Comparison of ENCODE assay signal across 9 mouse cellular contexts in the genomic region with DNA sequence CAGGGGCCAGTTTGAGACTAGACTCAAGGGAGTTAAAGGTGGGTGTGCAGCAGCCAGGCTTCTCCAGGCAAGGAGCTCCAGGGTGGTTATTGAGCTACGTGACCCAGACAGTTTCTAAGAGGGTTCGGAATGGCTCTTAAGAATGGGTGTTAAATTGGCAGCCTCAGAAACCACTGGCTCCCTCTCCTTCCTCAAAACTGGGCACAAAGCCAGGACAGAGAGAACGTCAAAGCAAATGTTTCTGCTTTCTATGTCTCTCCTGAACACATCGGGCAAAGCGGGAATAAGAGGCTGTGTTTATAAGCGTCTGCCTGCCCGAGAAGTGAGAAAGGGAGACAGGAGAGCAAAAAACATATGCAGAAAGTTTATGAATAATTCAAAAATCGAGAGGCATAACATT. TPM values are rescaled to one million over a fixed set of nuclear protein-coding genes. Genes with fewer than 3 reads are reported as not detected.
DNase-seq lines count a peak whose midpoint lies in the region; ATAC-seq and TF ChIP-seq lines count a peak whose summit lies in the region.
"Had no signal": no experiment of that assay in that cellular context is flagged by ENCODE, and none has a peak within 500 bp of the region (broad histone marks: within the 10 kb centered on the region; RNA-seq: fewer than 3 reads in every experiment).

No protein-coding gene starts in this region.

- no peaks in the 10 kb centered on the region for H3K36me3 ChIP-seq in hindbrain, embryonic 16.5 days (ENCODE audit: control insufficient read depth, insufficient read depth, low read length)
- H3K36me3 ChIP-seq in hindbrain, embryonic 10.5 days = no peaks in the 10 kb centered on the region
- H3K36me3 ChIP-seq in heart, embryonic 15.5 days = no peaks in the 10 kb centered on the region
- H3K36me3 ChIP-seq in lung, postnatal 0 days (ENCODE audit: insufficient read depth, low read length) = no peaks in the 10 kb centered on the region

- no peak overlapping the region for H3K4me3 ChIP-seq in hindbrain, embryonic 16.5 days (ENCODE audit: low read length)
- H3K4me3 ChIP-seq in hindbrain, embryonic 10.5 days = no peak overlapping the region
- H3K4me3 ChIP-seq in heart, embryonic 15.5 days = peak overlapping the region; percentile 37
- peak overlapping the region; percentile 34; the same call in 1 of the 2 replicates for H3K4me3 ChIP-seq in lung, postnatal 0 days (ENCODE audit: low read depth, low read length)

- no peak overlapping the region for H3K27ac ChIP-seq in hindbrain, embryonic 16.5 days (ENCODE audit: low read depth, low read length)
- H3K27ac ChIP-seq in hindbrain, embryonic 10.5 days = no peak overlapping the region
- peak overlapping the region; percentile 84 for H3K27ac ChIP-seq in heart, embryonic 15.5 days
- peak overlapping the region; percentile 34 for H3K27ac ChIP-seq in lung, postnatal 0 days (ENCODE audit: low read length)
- H3K27ac ChIP-seq: hindbrain, embryonic 14.5 days had no signal

- no peaks in the 10 kb centered on the region; the same call in 1 of the 2 replicates for H3K4me1 ChIP-seq in hindbrain, embryonic 16.5 days (ENCODE audit: control insufficient read depth, insufficient read depth, low read depth, low read length)
- H3K4me1 ChIP-seq in hindbrain, embryonic 10.5 days (replicated peaks) = no peaks in the 10 kb centered on the region
- H3K4me1 ChIP-seq in heart, embryonic 15.5 days (replicated peaks) = peaks cover 19% of the 10 kb centered on the region
- H3K4me1 ChIP-seq in lung, postnatal 0 days (ENCODE audit: insufficient read depth, low read depth, low read length) = no peaks in the 10 kb centered on the region

- ATAC-seq in hindbrain, embryonic 16.5 days = no peak
- peak; percentile 59; the same call in 1 of the 2 replicates for ATAC-seq in heart, embryonic 15.5 days (replicated peaks; ENCODE audit: insufficient number of reproducible peaks, insufficient read depth, low FRiP score, low read depth)
- ATAC-seq in lung, postnatal 0 days = 0 out of 2 replicates have a peak, but pooled peaks have one; percentile 25

- no peak for DNase-seq in hindbrain, embryonic 10.5 days (ENCODE audit: low spot score)
- DNase-seq in brain, embryonic 14.5 days (ENCODE audit: low read depth) = peak; percentile 76
- DNase-seq in lung, postnatal 0 days (ENCODE audit: low spot score) = peak; percentile 54
- DNase-seq in layer of hippocampus, adult 18-20 months (ENCODE audit: low spot score in 2 of 2) = no peak
- DNase-seq in embryo, embryonic 11 days = no peak
- DNase-seq in gastrocnemius, postnatal 14 days = no peak

- 38% methylated on average over 8 of the region's 8 CpGs for WGBS in hindbrain, embryonic 16.5 days
- WGBS in hindbrain, embryonic 10.5 days = 80% methylated on average over 8 of the region's 8 CpGs
- 19% methylated on average over 8 of the region's 8 CpGs for WGBS in heart, embryonic 15.5 days
- WGBS in lung, postnatal 0 days = 18% methylated on average over 8 of the region's 8 CpGs

- H3K4me2 ChIP-seq in hindbrain, embryonic 16.5 days (ENCODE audit: low read length) = peak overlapping the region; percentile 23
- H3K4me2 ChIP-seq in heart, embryonic 15.5 days = peak overlapping the region; percentile 54
- peak overlapping the region; percentile 30; the same call in 1 of the 2 replicates for H3K4me2 ChIP-seq in lung, postnatal 0 days (replicated peaks; ENCODE audit: low read depth, low read length)
- H3K4me2 ChIP-seq: hindbrain, embryonic 14.5 days had no signal

- TF ChIP-seq POLR2A in brain, embryonic 14.5 days (IDR thresholded peaks at IDR 0.05; ENCODE audit: borderline replicate concordance, extremely low read depth, insufficient read depth, insufficient read length, poor library complexity, severe bottlenecking) = no peak

- TF ChIP-seq CTCF in brain, embryonic 14.5 days (IDR thresholded peaks at IDR 0.05; ENCODE audit: borderline replicate concordance, extremely low read depth, insufficient read depth, insufficient read length) = no peak
- TF ChIP-seq CTCF in lung, postnatal 0 days (IDR thresholded peaks at IDR 0.05) = no peak

- no peaks in the 10 kb centered on the region for H3K9me3 ChIP-seq in hindbrain, embryonic 16.5 days (ENCODE audit: control insufficient read depth, low read length)
- no peaks in the 10 kb centered on the region for H3K9me3 ChIP-seq in hindbrain, embryonic 10.5 days
- H3K9me3 ChIP-seq in heart, embryonic 15.5 days (replicated peaks) = no peaks in the 10 kb centered on the region
- no peaks in the 10 kb centered on the region for H3K9me3 ChIP-seq in lung, postnatal 0 days (ENCODE audit: low read length)

- H3K27me3 ChIP-seq in hindbrain, embryonic 16.5 days (replicated peaks; ENCODE audit: control insufficient read depth, insufficient read depth, low read length) = no peaks in the 10 kb centered on the region
- no peaks in the 10 kb centered on the region for H3K27me3 ChIP-seq in hindbrain, embryonic 10.5 days (ENCODE audit: insufficient read depth, poor library complexity, severe bottlenecking)
- no peaks in the 10 kb centered on the region for H3K27me3 ChIP-seq in heart, embryonic 15.5 days
- no peaks in the 10 kb centered on the region for H3K27me3 ChIP-seq in lung, postnatal 0 days (replicated peaks; ENCODE audit: insufficient read depth, low read length)

- TF ChIP-seq EP300 in lung, postnatal 0 days (IDR thresholded peaks at IDR 0.05) = no peak

- no peak overlapping the region for H3K9ac ChIP-seq in hindbrain, embryonic 16.5 days (ENCODE audit: low read depth, low read length)
- H3K9ac ChIP-seq in heart, embryonic 15.5 days = peak overlapping the region; percentile 41; the same call in 1 of the 2 replicates
- peak overlapping the region; percentile 47 for H3K9ac ChIP-seq in lung, postnatal 0 days (replicated peaks; ENCODE audit: low read depth)
- H3K9ac ChIP-seq: hindbrain, embryonic 14.5 days had no signal

- intact Hi-C loops in gastrocnemius, postnatal 14 days (cut with DNase I; ENCODE audit: low total_unique reads) = no loop called here

RNA-seq across cellular contexts. Expression of a gene that starts 1.0 kb away (rescaled TPM):
- polyA plus RNA-seq in hindbrain, embryonic 16.5 days (2015; fragmentation: Nextera tagmentation; extraction: Ambion mirVana) = 28.6 and 31.5 TPM in 2 replicates
- polyA plus RNA-seq in hindbrain, embryonic 10.5 days (2016; fragmentation: Nextera tagmentation; extraction: Ambion mirVana) = 0.85 and 3.3 TPM in 2 replicates
- polyA plus RNA-seq in brain, embryonic 14.5 days (2012; rRNA removed) = 8.8 and 11.5 TPM in 2 replicates
- polyA plus RNA-seq in heart, embryonic 15.5 days (2015; fragmentation: Nextera tagmentation; extraction: Ambion mirVana) = 595 and 619 TPM in 2 replicates
- 1,533 and 1,851 TPM in 2 replicates for polyA plus RNA-seq in lung, postnatal 0 days (2015; fragmentation: Nextera tagmentation; extraction: Ambion mirVana)
- total RNA-seq in layer of hippocampus, adult 18-20 months (2021) = 10 to 100 TPM; 24.7 to 29.4 TPM
- 100 to 1,000 TPM; 166 to 195 TPM for total RNA-seq in gastrocnemius, postnatal 14 days (2021)

RNA-seq across cellular contexts. Expression of a gene that starts 17.1 kb away (rescaled TPM):
- 0.16 and 0.23 TPM in 2 replicates for polyA plus RNA-seq in hindbrain, embryonic 16.5 days (2015; fragmentation: Nextera tagmentation; extraction: Ambion mirVana)
- 1.7 and 2.3 TPM in 2 replicates for polyA plus RNA-seq in hindbrain, embryonic 10.5 days (2016; fragmentation: Nextera tagmentation; extraction: Ambion mirVana)
- polyA plus RNA-seq in brain, embryonic 14.5 days (2012; rRNA removed) = 0.18 and 0.41 TPM in 2 replicates
- polyA plus RNA-seq in heart, embryonic 15.5 days (2015; fragmentation: Nextera tagmentation; extraction: Ambion mirVana) = 14.4 and 16.5 TPM in 2 replicates
- polyA plus RNA-seq in lung, postnatal 0 days (2015; fragmentation: Nextera tagmentation; extraction: Ambion mirVana) = 7.5 and 7.9 TPM in 2 replicates
- total RNA-seq in layer of hippocampus, adult 18-20 months (2021) = not detected
- total RNA-seq in gastrocnemius, postnatal 14 days (2021) = under 1 TPM; 0.38 to 0.84 TPM

RNA-seq across cellular contexts. Expression of a gene that starts 39.3 kb away (rescaled TPM):
- 2.2 TPM in 2 replicates for polyA plus RNA-seq in hindbrain, embryonic 16.5 days (2015; fragmentation: Nextera tagmentation; extraction: Ambion mirVana)
- not detected in 2 replicates for polyA plus RNA-seq in hindbrain, embryonic 10.5 days (2016; fragmentation: Nextera tagmentation; extraction: Ambion mirVana)
- 0.43 and 0.63 TPM in 2 replicates for polyA plus RNA-seq in brain, embryonic 14.5 days (2012; rRNA removed)
- polyA plus RNA-seq in heart, embryonic 15.5 days (2015; fragmentation: Nextera tagmentation; extraction: Ambion mirVana) = 0.30 TPM in 1 of 2 replicates, not detected in the other
- 2.3 and 3.4 TPM in 2 replicates for polyA plus RNA-seq in lung, postnatal 0 days (2015; fragmentation: Nextera tagmentation; extraction: Ambion mirVana)
- 10 to 100 TPM; 10.4 to 14.0 TPM for total RNA-seq in layer of hippocampus, adult 18-20 months (2021)
- total RNA-seq in gastrocnemius, postnatal 14 days (2021) = 1 to 10 TPM in 1 of 2 experiments, under 1 TPM in 1; 0.62 to 1.6 TPM

RNA-seq across cellular contexts. Expression of a gene that starts 46.6 kb away (rescaled TPM):
- 65.6 and 78.1 TPM in 2 replicates for polyA plus RNA-seq in hindbrain, embryonic 16.5 days (2015; fragmentation: Nextera tagmentation; extraction: Ambion mirVana)
- polyA plus RNA-seq in hindbrain, embryonic 10.5 days (2016; fragmentation: Nextera tagmentation; extraction: Ambion mirVana) = 140 and 155 TPM in 2 replicates
- 64.3 and 81.9 TPM in 2 replicates for polyA plus RNA-seq in brain, embryonic 14.5 days (2012; rRNA removed)
- 60.4 and 66.9 TPM in 2 replicates for polyA plus RNA-seq in heart, embryonic 15.5 days (2015; fragmentation: Nextera tagmentation; extraction: Ambion mirVana)
- polyA plus RNA-seq in lung, postnatal 0 days (2015; fragmentation: Nextera tagmentation; extraction: Ambion mirVana) = 44.4 and 46.1 TPM in 2 replicates
- 100 to 1,000 TPM; 136 to 141 TPM for total RNA-seq in layer of hippocampus, adult 18-20 months (2021)
- total RNA-seq in gastrocnemius, postnatal 14 days (2021) = 10 to 100 TPM; 49.2 to 53.1 TPM

RNA-seq across cellular contexts. Expression of a gene that starts 47.2 kb away (rescaled TPM):
- 1.0 and 1.3 TPM in 2 replicates for polyA plus RNA-seq in hindbrain, embryonic 16.5 days (2015; fragmentation: Nextera tagmentation; extraction: Ambion mirVana)
- polyA plus RNA-seq in hindbrain, embryonic 10.5 days (2016; fragmentation: Nextera tagmentation; extraction: Ambion mirVana) = 1.1 and 2.3 TPM in 2 replicates
- polyA plus RNA-seq in brain, embryonic 14.5 days (2012; rRNA removed) = 0.49 and 0.51 TPM in 2 replicates
- polyA plus RNA-seq in heart, embryonic 15.5 days (2015; fragmentation: Nextera tagmentation; extraction: Ambion mirVana) = 1.3 and 1.9 TPM in 2 replicates
- 1.8 and 2.2 TPM in 2 replicates for polyA plus RNA-seq in lung, postnatal 0 days (2015; fragmentation: Nextera tagmentation; extraction: Ambion mirVana)
- 1 to 10 TPM; 2.6 to 3.0 TPM for total RNA-seq in layer of hippocampus, adult 18-20 months (2021)
- total RNA-seq in gastrocnemius, postnatal 14 days (2021) = under 1 TPM; 0.10 to 0.35 TPM

Comparison
In these comparisons a context has a peak if more than half of its experiments do, and no peak if none do; other contexts are left out.
1. H3K27ac ChIP-seq: peak in heart, embryonic 15.5 days (single experiment) and lung, postnatal 0 days (single experiment); none in hindbrain, embryonic 16.5 days (single experiment) and hindbrain, embryonic 10.5 days (single experiment).
2. H3K4me3 ChIP-seq: peak in heart, embryonic 15.5 days (single experiment) and lung, postnatal 0 days (single experiment); none in hindbrain, embryonic 16.5 days (single experiment) and hindbrain, embryonic 10.5 days (single experiment).
3. DNase-seq: peak in brain, embryonic 14.5 days (single experiment) and lung, postnatal 0 days (single experiment); none in hindbrain, embryonic 10.5 days (single experiment), layer of hippocampus, adult 18-20 months (0 of 2), embryo, embryonic 11 days (single experiment) and gastrocnemius, postnatal 14 days (single experiment).
4. RNA of a gene that starts 1.0 kb away (polyA plus RNA-seq): 1,533 to 1,851 TPM in lung, postnatal 0 days and 595 to 619 TPM in heart, embryonic 15.5 days; 28.6 to 31.5 TPM in hindbrain, embryonic 16.5 days, 8.8 to 11.5 TPM in brain, embryonic 14.5 days and 0.85 to 3.3 TPM in hindbrain, embryonic 10.5 days; every median in the first group is over 10 times any median in the second.
5. Peak in every context shown above with its lines, with median percentiles within 50 percentile points of each other: H3K4me2 ChIP-seq.